Mouse (Mus musculus): ENCODE measurements around the gene Arrb2. TPM values are rescaled to one million over a fixed set of nuclear protein-coding genes. Genes with fewer than 3 reads are reported as not detected.
"Not testable (repeated sequence)": the region's sequence is repeated elsewhere in the genome, so short reads cannot be mapped to it uniquely, and the experiment has no call there.

Gene Arrb2
- polyA plus RNA-seq, 1 experiment from 2014 or later = 28.8 TPM

DNA sequence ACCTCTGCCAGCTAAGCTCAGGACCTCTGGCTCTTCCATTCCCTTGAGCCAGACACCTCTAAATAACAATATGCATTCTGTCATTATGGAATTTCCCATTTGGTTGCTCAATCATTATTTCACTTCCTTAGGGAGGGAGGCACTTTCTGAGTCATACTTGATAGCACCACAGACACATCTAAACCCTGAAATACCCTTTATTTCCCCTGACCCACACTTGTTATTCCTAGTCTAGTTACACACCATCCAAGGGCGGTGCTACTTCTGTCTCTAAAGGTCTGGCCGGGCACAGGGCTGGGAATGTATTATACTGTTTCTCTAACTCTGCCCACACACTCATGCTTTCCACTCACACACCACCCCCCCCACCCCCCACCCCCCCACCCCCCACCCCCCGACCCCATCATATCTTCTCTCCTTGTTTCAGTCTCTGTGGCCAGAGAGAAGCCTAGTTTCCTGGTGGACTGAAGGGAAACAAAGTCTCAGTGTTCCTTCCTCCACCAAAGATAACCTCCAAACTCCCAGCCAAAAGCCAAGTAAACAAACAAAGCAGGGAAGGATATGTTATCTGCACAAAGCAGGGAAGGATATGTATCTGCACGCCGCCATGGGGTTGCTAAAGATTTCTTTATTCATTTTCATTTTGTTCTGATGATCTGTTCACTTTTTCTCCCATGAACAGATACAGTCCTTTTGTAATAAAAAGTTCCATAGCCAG, 35.6 kb downstream of the Arrb2 start:
- no peak overlapping the region for H3K27ac ChIP-seq (replicated peaks)
- 76% methylated on average over 5 of the region's 5 CpGs for WGBS
- no peaks in the 10 kb centered on the region for H3K36me3 ChIP-seq

DNA sequence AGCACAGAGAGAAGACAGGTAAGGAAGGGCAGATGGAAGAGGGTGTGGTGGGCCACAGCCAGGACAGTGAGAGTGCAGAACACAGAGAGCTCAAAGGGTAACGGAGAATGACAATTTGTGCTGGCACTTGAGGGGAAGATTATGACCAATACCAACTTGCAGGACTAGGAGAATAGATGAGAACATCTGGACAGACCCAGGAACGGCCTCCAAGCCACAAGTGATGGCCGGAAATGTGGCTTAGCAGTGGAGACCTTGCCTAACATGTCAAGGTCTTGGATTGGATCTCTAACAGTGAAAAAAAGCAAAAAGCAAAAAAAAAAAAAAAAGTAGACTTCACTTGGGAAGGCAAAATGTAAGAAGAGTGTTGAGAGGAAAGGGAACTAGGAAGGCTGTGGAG, 37.3 kb downstream of the Arrb2 start:
- peaks cover 9% of the 10 kb centered on the region for H3K27me3 ChIP-seq
- no peak overlapping the region for H3K27ac ChIP-seq (replicated peaks)
- H3K4me1 ChIP-seq = peaks cover 15% of the 10 kb centered on the region
- no peaks in the 10 kb centered on the region for H3K9me3 ChIP-seq (replicated peaks)
- no peak for ATAC-seq (ENCODE audit: insufficient number of reproducible peaks, low FRiP score, low TSS enrichment, low read depth)
- H3K9ac ChIP-seq = no peak overlapping the region
- no peak overlapping the region for H3K4me2 ChIP-seq (replicated peaks)
- H3K36me3 ChIP-seq = no peaks in the 10 kb centered on the region
- no peak overlapping the region for H3K4me3 ChIP-seq (replicated peaks)
- 86% methylated on average over 3 of the region's 3 CpGs for WGBS

More for the DNA sequence above, 35.6 kb downstream of the Arrb2 start:
- H3K4me1 ChIP-seq = peaks cover 17% of the 10 kb centered on the region
- H3K9ac ChIP-seq = no peak overlapping the region
- no peak overlapping the region for H3K4me2 ChIP-seq (replicated peaks)
- H3K27me3 ChIP-seq = peaks cover 19% of the 10 kb centered on the region
- ATAC-seq (ENCODE audit: insufficient number of reproducible peaks, low FRiP score, low TSS enrichment, low read depth) = no peak
- H3K4me3 ChIP-seq (replicated peaks) = no peak overlapping the region
- H3K9me3 ChIP-seq (replicated peaks) = no peaks in the 10 kb centered on the region

DNA sequence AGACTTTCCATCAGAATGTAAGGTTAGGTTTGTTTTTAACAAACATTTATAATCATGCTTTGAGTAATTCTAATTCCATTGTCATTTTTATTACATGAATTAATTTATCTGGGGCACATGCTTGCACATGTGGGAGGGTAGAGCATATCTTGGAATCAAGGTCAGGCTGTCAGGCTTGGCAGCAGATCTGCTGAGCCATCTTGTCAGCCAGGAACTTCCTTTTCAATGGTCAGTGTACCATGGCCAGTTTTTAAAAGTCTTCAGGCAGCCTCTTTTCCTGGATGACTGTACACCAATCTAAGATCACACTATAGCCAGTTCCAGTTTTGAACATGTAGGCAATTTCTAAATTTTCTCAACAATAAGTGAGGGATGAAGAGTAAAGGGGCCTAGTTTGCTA, 40.3 kb downstream of the Arrb2 start:
- H3K36me3 ChIP-seq = no peaks in the 10 kb centered on the region
- no peak overlapping the region for H3K27ac ChIP-seq (replicated peaks)
- no peaks in the 10 kb centered on the region for H3K27me3 ChIP-seq
- H3K4me2 ChIP-seq (replicated peaks) = no peak overlapping the region
- no peak for ATAC-seq (ENCODE audit: insufficient number of reproducible peaks, low FRiP score, low TSS enrichment, low read depth)
- no peak overlapping the region for H3K9ac ChIP-seq
- H3K9me3 ChIP-seq (replicated peaks) = no peaks in the 10 kb centered on the region
- H3K4me1 ChIP-seq = no peaks in the 10 kb centered on the region
- no peak overlapping the region for H3K4me3 ChIP-seq (replicated peaks)

DNA sequence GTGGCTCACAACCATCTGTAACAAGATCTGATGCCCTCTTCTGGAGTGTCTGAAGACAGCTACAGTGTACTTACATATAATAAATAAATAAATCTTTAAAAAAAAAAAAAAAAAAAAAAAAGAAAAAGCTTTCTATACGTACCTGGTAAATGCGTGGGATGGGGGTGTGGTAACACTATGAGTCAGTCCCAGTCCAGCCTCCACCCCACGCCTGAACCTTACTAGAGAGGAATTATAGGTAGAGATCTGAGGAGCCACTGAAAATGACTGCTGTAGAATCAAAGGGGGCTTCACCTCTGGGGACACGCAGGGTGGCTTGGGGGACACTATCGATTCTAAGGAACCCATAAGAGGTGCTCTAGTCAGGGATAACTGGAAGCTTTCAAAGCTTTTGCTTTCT, 40.9 kb downstream of the Arrb2 start:
- not testable (repeated sequence) for H3K27me3 ChIP-seq; H3K27ac ChIP-seq (replicated peaks); H3K9me3 ChIP-seq (replicated peaks); H3K36me3 ChIP-seq; H3K4me3 ChIP-seq (replicated peaks); H3K4me2 ChIP-seq (replicated peaks); H3K4me1 ChIP-seq; H3K9ac ChIP-seq; ATAC-seq (ENCODE audit: insufficient number of reproducible peaks, low FRiP score, low TSS enrichment, low read depth)
- WGBS = 83% methylated on average over 5 of the region's 5 CpGs

DNA sequence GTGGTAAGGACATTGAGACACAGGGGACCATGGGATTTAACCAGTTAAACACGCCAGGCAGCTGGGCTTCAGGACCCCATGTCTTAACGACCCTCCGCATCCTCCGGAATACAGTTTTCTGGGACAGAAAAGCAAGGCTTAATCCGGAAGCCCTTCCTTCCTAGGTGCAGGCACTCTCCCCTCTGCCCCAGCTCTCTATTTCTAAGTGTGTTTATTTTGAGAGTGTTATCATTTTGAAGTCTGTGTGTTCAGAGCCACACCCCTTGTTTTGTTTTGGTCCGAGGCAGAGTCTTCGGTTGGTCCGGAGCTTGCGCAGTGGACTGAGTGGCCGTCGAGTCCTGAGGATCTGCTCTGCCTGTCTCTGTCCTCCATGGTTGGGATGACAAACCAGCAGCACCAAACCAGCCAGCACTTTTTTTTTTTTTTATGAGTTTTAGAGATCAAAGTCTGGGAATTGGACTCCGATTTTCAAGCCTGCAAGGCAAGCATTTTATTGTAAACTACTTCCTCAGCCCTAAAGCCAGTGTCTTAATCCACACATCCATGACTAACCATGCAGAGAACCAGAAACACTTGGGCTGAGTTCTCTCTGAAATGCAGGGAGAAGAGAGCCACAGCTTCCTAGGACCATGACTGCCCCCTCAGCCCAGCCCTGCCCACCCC, 42.6 kb downstream of the Arrb2 start:
- Histone ChIP-seq H3K9ac (no peak overlapping the region), H3K27me3 (no peaks in the 10 kb centered on the region), H3K4me1 (no peaks in the 10 kb centered on the region), H3K27ac (replicated peaks) (no peak overlapping the region), H3K4me2 (replicated peaks) (no peak overlapping the region), H3K36me3 (no peaks in the 10 kb centered on the region), H3K4me3 (replicated peaks) (no peak overlapping the region), H3K9me3 (replicated peaks) (no peaks in the 10 kb centered on the region)
- 75% methylated on average over 12 of the region's 12 CpGs for WGBS
- no peak for ATAC-seq (ENCODE audit: insufficient number of reproducible peaks, low FRiP score, low TSS enrichment, low read depth)

DNA sequence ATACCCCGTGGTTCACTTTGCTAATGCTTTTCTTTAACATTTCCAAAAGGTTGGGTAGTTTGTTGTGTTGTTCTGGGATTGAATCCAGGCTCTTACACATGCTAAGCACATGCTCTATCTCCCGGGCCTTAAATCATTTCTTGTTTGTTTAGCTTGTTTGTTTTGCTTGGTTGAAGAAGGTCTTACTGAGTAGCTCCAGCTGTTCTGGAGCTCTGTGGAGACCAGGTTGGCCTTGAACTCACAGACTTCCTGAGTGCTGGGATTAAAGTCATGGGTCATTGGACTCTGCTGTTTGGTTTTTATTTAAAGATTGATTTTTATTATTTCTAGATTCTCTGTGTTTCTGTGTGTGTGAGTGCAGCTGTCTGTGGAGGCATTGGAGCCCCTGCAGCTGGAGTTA, 53.1 kb downstream of the Arrb2 start:
- Histone ChIP-seq H3K27ac (replicated peaks) (no peak overlapping the region), H3K9me3 (replicated peaks) (no peaks in the 10 kb centered on the region), H3K4me2 (replicated peaks) (no peak overlapping the region), H3K36me3 (no peaks in the 10 kb centered on the region), H3K9ac (no peak overlapping the region), H3K4me3 (replicated peaks) (no peak overlapping the region), H3K4me1 (no peaks in the 10 kb centered on the region), H3K27me3 (no peaks in the 10 kb centered on the region)
- WGBS = 43% methylated on average over 2 of the region's 2 CpGs
- ATAC-seq (ENCODE audit: insufficient number of reproducible peaks, low FRiP score, low TSS enrichment, low read depth) = no peak

DNA sequence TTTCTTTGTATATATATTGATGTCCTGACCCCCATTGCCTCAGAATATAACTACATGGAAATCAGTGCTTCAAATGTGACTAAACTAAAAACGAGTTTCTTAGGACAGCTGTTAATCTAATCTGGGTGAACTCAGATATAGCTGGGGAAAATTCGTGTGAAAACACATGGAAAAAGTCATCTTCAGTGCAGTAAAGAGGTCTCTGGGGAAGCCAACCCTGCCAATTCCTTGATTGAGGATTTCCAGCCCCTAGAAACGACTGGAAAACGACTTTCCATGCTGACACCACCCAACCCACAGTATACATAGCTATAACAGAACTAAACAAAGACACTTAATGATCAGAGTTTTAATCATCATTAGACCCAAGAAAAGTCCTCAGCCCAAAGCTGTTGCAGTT, 55.4 kb downstream of the Arrb2 start:
- Histone ChIP-seq H3K4me3 (replicated peaks) (no peak overlapping the region), H3K36me3 (no peaks in the 10 kb centered on the region), H3K4me1 (no peaks in the 10 kb centered on the region), H3K27me3 (no peaks in the 10 kb centered on the region), H3K9ac (no peak overlapping the region), H3K27ac (replicated peaks) (no peak overlapping the region), H3K9me3 (replicated peaks) (no peaks in the 10 kb centered on the region), H3K4me2 (replicated peaks) (no peak overlapping the region)
- 35% methylated on average over 4 of the region's 4 CpGs for WGBS
- ATAC-seq (ENCODE audit: insufficient number of reproducible peaks, low FRiP score, low TSS enrichment, low read depth) = no peak

DNA sequence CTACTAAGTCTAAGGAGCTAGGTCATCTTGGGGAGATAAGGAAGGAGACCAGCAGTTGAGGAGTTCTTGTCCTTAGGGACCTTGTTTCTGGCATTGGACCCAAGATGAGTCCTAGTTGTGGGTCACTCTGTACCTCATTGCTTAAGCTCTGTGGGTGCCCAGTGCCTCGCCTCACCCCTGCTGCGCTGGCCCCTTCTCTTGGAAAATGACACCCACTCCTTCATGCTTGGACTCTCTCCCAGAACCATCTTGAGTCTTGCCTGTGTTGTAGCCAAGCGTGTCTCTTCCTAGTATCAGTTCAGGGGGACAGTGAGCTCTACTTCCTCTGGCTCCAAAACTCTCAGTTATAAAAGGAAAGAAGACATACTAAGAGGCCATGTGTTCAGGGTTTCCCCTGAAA, 56.7 kb downstream of the Arrb2 start:
- WGBS = 83% methylated on average over 3 of the region's 3 CpGs
- H3K36me3 ChIP-seq = no peaks in the 10 kb centered on the region
- H3K4me3 ChIP-seq (replicated peaks) = no peak overlapping the region
- H3K9me3 ChIP-seq (replicated peaks) = no peaks in the 10 kb centered on the region
- H3K27ac ChIP-seq (replicated peaks) = no peak overlapping the region
- no peak overlapping the region for H3K9ac ChIP-seq
- H3K4me2 ChIP-seq (replicated peaks) = no peak overlapping the region
- no peaks in the 10 kb centered on the region for H3K27me3 ChIP-seq
- no peaks in the 10 kb centered on the region for H3K4me1 ChIP-seq
- ATAC-seq (ENCODE audit: insufficient number of reproducible peaks, low FRiP score, low TSS enrichment, low read depth) = no peak

DNA sequence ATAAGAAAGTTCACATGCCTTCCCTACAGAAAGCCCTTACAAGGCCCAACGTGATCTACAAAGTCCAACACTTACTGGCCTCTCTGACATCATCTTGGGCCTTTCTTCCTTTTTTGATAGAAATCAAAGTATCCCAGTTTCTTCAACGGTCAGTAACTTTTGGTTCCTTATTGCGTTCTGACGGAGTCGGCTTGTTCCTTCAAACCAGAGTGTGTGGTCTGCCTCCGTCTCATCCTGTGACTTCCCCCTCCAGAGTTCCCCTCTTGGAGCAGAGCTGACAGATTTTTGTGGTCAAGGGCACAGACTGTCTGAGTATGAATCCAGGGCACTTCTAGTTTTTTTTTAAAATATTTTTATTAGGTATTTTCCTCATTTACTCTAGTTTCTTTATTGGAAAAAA, 57.2 kb downstream of the Arrb2 start:
- no peak overlapping the region for H3K4me3 ChIP-seq (replicated peaks)
- no peak for ATAC-seq (ENCODE audit: insufficient number of reproducible peaks, low FRiP score, low TSS enrichment, low read depth)

More for the DNA sequence above, 57.2 kb downstream of the Arrb2 start:
- Histone ChIP-seq H3K9ac (no peak overlapping the region), H3K36me3 (no peaks in the 10 kb centered on the region), H3K4me1 (no peaks in the 10 kb centered on the region), H3K9me3 (replicated peaks) (no peaks in the 10 kb centered on the region), H3K4me2 (replicated peaks) (no peak overlapping the region), H3K27ac (replicated peaks) (no peak overlapping the region), H3K27me3 (no peaks in the 10 kb centered on the region)
- 81% methylated on average over 6 of the region's 6 CpGs for WGBS

Small RNA genes within 50 kb of the gene (microRNA-seq; reads per million reads assigned to microRNA genes)
- gene Mir7115 (ENCODE audit: borderline number of aligned reads) = not detected

Other genes starting within 250 kb of the Arrb2 start
- 6.9 and 11.2 TPM in 2 replicates for gene Slc16a11, start 219.9 kb upstream of the Arrb2 start, polyA plus RNA-seq (2015; fragmentation: Nextera tagmentation; extraction: Ambion mirVana)
- 10.3 and 13.2 TPM in 2 replicates for gene Slc16a13, start 211.6 kb upstream of the Arrb2 start, polyA plus RNA-seq (2015; fragmentation: Nextera tagmentation; extraction: Ambion mirVana)
- 11.9 and 12.4 TPM in 2 replicates for gene Bcl6b, start 202.8 kb upstream of the Arrb2 start, polyA plus RNA-seq (2015; fragmentation: Nextera tagmentation; extraction: Ambion mirVana)
- 157 and 177 TPM in 2 replicates for gene 0610010K14Rik, start 194.7 kb upstream of the Arrb2 start, polyA plus RNA-seq (2015; fragmentation: Nextera tagmentation; extraction: Ambion mirVana)
- 9.5 and 12.0 TPM in 2 replicates for gene Gm21988, start 192.8 kb upstream of the Arrb2 start, polyA plus RNA-seq (2015; fragmentation: Nextera tagmentation; extraction: Ambion mirVana)
- 231 and 240 TPM in 2 replicates for gene Rnasek, start 192.8 kb upstream of the Arrb2 start, polyA plus RNA-seq (2015; fragmentation: Nextera tagmentation; extraction: Ambion mirVana)
- 15.4 and 17.6 TPM in 2 replicates for gene Alox12, start 177.3 kb upstream of the Arrb2 start, polyA plus RNA-seq (2015; fragmentation: Nextera tagmentation; extraction: Ambion mirVana)
- gene Alox12e, start 110.0 kb upstream of the Arrb2 start, polyA plus RNA-seq (2015; fragmentation: Nextera tagmentation; extraction: Ambion mirVana) = 5.9 and 6.9 TPM in 2 replicates
- gene Alox15, start 80.6 kb upstream of the Arrb2 start, polyA plus RNA-seq (2015; fragmentation: Nextera tagmentation; extraction: Ambion mirVana) = 1.3 and 2.6 TPM in 2 replicates
- gene Pelp1, start 22.6 kb upstream of the Arrb2 start, polyA plus RNA-seq (2015; fragmentation: Nextera tagmentation; extraction: Ambion mirVana) = 33.6 and 35.0 TPM in 2 replicates
- gene Med11, start 19.3 kb downstream of the Arrb2 start, polyA plus RNA-seq (2015; fragmentation: Nextera tagmentation; extraction: Ambion mirVana) = 37.0 and 42.9 TPM in 2 replicates
- 0.63 and 0.71 TPM in 2 replicates for gene Zmynd15, start 26.8 kb downstream of the Arrb2 start, polyA plus RNA-seq (2015; fragmentation: Nextera tagmentation; extraction: Ambion mirVana)
- 4.1 and 4.5 TPM in 2 replicates for gene Cxcl16, start 27.3 kb downstream of the Arrb2 start, polyA plus RNA-seq (2015; fragmentation: Nextera tagmentation; extraction: Ambion mirVana)
- gene Tm4sf5, start 72.6 kb downstream of the Arrb2 start, polyA plus RNA-seq (2015; fragmentation: Nextera tagmentation; extraction: Ambion mirVana) = 1.1 TPM in 1 of 2 replicates, not detected in the other
- gene Vmo1, start 82.0 kb downstream of the Arrb2 start, polyA plus RNA-seq (2015; fragmentation: Nextera tagmentation; extraction: Ambion mirVana) = 0.35 and 0.60 TPM in 2 replicates
- gene Gltpd2, start 86.6 kb downstream of the Arrb2 start, polyA plus RNA-seq (2015; fragmentation: Nextera tagmentation; extraction: Ambion mirVana) = 0.44 and 0.59 TPM in 2 replicates
- gene Psmb6, start 92.7 kb downstream of the Arrb2 start, polyA plus RNA-seq (2015; fragmentation: Nextera tagmentation; extraction: Ambion mirVana) = 727 and 733 TPM in 2 replicates
- 1.1 and 3.3 TPM in 2 replicates for gene Gm40193, start 100.3 kb downstream of the Arrb2 start, polyA plus RNA-seq (2015; fragmentation: Nextera tagmentation; extraction: Ambion mirVana)
- 10.3 and 13.2 TPM in 2 replicates for gene Pld2, start 107.4 kb downstream of the Arrb2 start, polyA plus RNA-seq (2015; fragmentation: Nextera tagmentation; extraction: Ambion mirVana)
- 16.7 and 20.3 TPM in 2 replicates for gene Mink1, start 130.2 kb downstream of the Arrb2 start, polyA plus RNA-seq (2015; fragmentation: Nextera tagmentation; extraction: Ambion mirVana)
- gene 4930544D05Rik, start 183.2 kb downstream of the Arrb2 start, polyA plus RNA-seq (2015; fragmentation: Nextera tagmentation; extraction: Ambion mirVana) = not detected in 2 replicates
- 0.49 and 0.65 TPM in 2 replicates for gene Chrne, start 186.6 kb downstream of the Arrb2 start, polyA plus RNA-seq (2015; fragmentation: Nextera tagmentation; extraction: Ambion mirVana)
- gene Gp1ba, start 206.5 kb downstream of the Arrb2 start, polyA plus RNA-seq (2015; fragmentation: Nextera tagmentation; extraction: Ambion mirVana) = 0.23 and 0.32 TPM in 2 replicates
- 129 and 147 TPM in 2 replicates for gene Rnf167, start 214.6 kb downstream of the Arrb2 start, polyA plus RNA-seq (2015; fragmentation: Nextera tagmentation; extraction: Ambion mirVana)
- gene Slc25a11, start 214.8 kb downstream of the Arrb2 start, polyA plus RNA-seq (2015; fragmentation: Nextera tagmentation; extraction: Ambion mirVana) = 171 and 176 TPM in 2 replicates
- 1,669 and 1,769 TPM in 2 replicates for gene Pfn1, start 222.0 kb downstream of the Arrb2 start, polyA plus RNA-seq (2015; fragmentation: Nextera tagmentation; extraction: Ambion mirVana)
- 81.9 and 112 TPM in 2 replicates for gene Eno3, start 224.6 kb downstream of the Arrb2 start, polyA plus RNA-seq (2015; fragmentation: Nextera tagmentation; extraction: Ambion mirVana)
- 155 and 164 TPM in 2 replicates for gene Spag7, start 236.8 kb downstream of the Arrb2 start, polyA plus RNA-seq (2015; fragmentation: Nextera tagmentation; extraction: Ambion mirVana)

Data from embryonic facial prominence, embryonic 15.5 days (tissue).